Mouse (Mus musculus) embryonic fibroblast, embryonic 13.5 days (primary cell): ENCODE measurements around the gene Arhgef39.

Experiments used
- CTCF ChIP-seq: IDR thresholded peaks from 2 replicates; pipeline ENCODE4 v1.5.1; 2011; ENCODE audit warnings: mild to moderate bottlenecking, control low read depth, low read length, moderate library complexity, borderline replicate concordance; ENCODE audit not compliant: insufficient read depth
- POLR2A ChIP-seq: IDR thresholded peaks from 2 replicates; pipeline ENCODE4 v1.6.1; 2011; ENCODE audit warnings: low read depth, mild to moderate bottlenecking, control low read depth, low read length, moderate library complexity

DNA sequence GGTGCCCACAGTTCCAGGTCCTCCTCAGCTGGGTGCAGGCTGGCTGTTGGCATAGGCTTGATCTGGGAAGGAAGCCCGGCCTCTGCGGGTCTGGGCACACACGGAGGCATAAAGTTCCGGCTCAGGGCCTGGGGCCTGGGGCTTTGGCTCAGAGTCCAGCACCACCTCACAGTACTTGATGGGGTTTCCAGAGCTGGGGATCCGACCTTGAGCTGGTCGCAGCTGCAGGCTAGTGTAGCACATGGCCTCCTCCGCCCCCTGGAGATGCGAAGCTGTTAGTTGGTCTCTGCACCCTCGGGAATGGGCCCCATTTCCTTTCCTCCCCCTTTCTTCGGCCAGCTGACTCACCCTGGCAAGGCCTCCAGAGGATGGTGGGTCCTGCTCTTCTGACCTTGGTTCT is 16.9 kb downstream of the Arhgef39 start:
- TF ChIP-seq CTCF, result no peak
- no peak for TF ChIP-seq POLR2A
